Mouse (Mus musculus) neural tube, embryonic 15.5 days (tissue): ENCODE measurements around the gene Slc5a10. TPM values are rescaled to one million over a fixed set of nuclear protein-coding genes. Genes with fewer than 3 reads are reported as not detected.

Experiments used
- ATAC-seq: fragments of 200-750 bp; cut with Nextera tagmentation; 2 replicates; pipeline ENCODE4 v1.8.0; 2017; ENCODE audit warnings: mild to moderate bottlenecking, moderate TSS enrichment, moderate library complexity; ENCODE audit not compliant: low FRiP score
- H3K27ac ChIP-seq: fragments of 300-500 bp; sonication (generic); replicated peaks from 2 replicates; pipeline ENCODE4 v1.5.1; 2015; ENCODE audit warnings: mild to moderate bottlenecking, inconsistent platforms
- H3K27me3 ChIP-seq: fragments of 300-500 bp; sonication (generic); replicated peaks from 2 replicates; pipeline ENCODE4 v1.6.1; 2015; ENCODE audit warnings: inconsistent platforms
- H3K36me3 ChIP-seq: fragments of 300-500 bp; sonication (generic); 2 replicates; pipeline ENCODE4 v1.6.1; 2015; ENCODE audit warnings: inconsistent platforms
- H3K4me1 ChIP-seq: fragments of 300-500 bp; sonication (generic); 2 replicates; pipeline ENCODE4 v1.6.1; 2015; ENCODE audit warnings: inconsistent platforms
- H3K4me2 ChIP-seq: fragments of 300-500 bp; sonication (generic); 2 replicates; pipeline ENCODE4 v1.6.1; 2015; ENCODE audit warnings: inconsistent platforms, mild to moderate bottlenecking, moderate library complexity
- H3K4me3 ChIP-seq: fragments of 300-500 bp; sonication (generic); replicated peaks from 2 replicates; pipeline ENCODE4 v1.5.1; 2015; ENCODE audit warnings: mild to moderate bottlenecking, inconsistent platforms
- H3K9ac ChIP-seq: fragments of 300-500 bp; sonication (generic); replicated peaks from 2 replicates; pipeline ENCODE4 v1.6.1; 2015; ENCODE audit warnings: mild to moderate bottlenecking, inconsistent platforms
- H3K9me3 ChIP-seq: fragments of 300-500 bp; sonication (generic); replicated peaks from 2 replicates; pipeline ENCODE4 v1.6.1; 2016; ENCODE audit warnings: inconsistent platforms
- WGBS: fragments of 180-500 bp; shearing (Covaris S2); methylation state at CpG from one replicate; pipeline ENCODE4 v1.1.7; 2015; ENCODE audit warnings: mixed read lengths; 5-methylcytosine and 5-hydroxymethylcytosine counted together
- polyA plus RNA-seq: library from polyadenylated mRNA; unstranded; fragments of >200 nt; fragmentation: Nextera tagmentation; extraction: Ambion mirVana; gene quantifications from 2 replicates; pipeline ENCODE4 v1.2.1, GENCODE M21; 2015

The Slc5a10 gene
- polyA plus RNA-seq, 1 experiment from 2014 or later: not detected

DNA sequence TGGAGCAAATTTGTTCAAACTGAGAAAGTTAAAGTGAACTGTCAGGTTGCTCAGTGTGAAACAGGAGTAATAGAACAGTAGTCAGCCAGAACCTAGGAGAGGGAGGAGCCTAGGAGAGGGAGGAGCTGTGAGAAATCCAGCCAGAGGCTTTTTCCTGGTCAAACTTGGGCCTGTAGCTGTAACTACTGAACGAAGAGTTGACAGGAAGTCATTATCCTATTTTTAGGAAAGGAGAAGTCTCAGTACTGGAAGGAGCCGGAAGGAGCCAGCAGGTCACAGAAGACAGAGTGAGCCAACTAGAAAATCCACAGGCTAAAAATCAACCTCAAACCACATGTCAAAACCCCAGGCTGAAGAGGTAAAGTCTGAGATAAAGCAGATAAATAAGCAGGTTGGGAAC is 7.4 kb upstream of the Slc5a10 start:
- Histone ChIP-seq H3K4me2 (no peak overlapping the region), H3K9me3 (no peaks in the 10 kb centered on the region), H3K36me3 (peaks cover 48% of the 10 kb centered on the region), H3K9ac (no peak overlapping the region), H3K4me1 (no peaks in the 10 kb centered on the region), H3K27ac (no peak overlapping the region), H3K27me3 (no peaks in the 10 kb centered on the region), H3K4me3 (no peak overlapping the region)
- ATAC-seq: no peak
- 74% methylated on average over 2 of the region's 2 CpGs for whole genome bisulfite sequencing

GRCm38 (mm10) chr11:61722077-61722476 is 1.5 kb upstream of the Slc5a10 start:
- Histone ChIP-seq H3K27me3 (no peaks in the 10 kb centered on the region), H3K27ac (no peak overlapping the region), H3K9me3 (no peaks in the 10 kb centered on the region), H3K4me3 (no peak overlapping the region), H3K36me3 (peaks cover 7% of the 10 kb centered on the region; the same call in 1 of the 2 replicates), H3K4me1 (0 out of 2 replicates have a peak, but pooled peaks cover 5% of the 10 kb centered on the region), H3K9ac (no peak overlapping the region), H3K4me2 (no peak overlapping the region)
- ATAC-seq: no peak
- WGBS: 67% methylated on average over 5 of the region's 5 CpGs

DNA sequence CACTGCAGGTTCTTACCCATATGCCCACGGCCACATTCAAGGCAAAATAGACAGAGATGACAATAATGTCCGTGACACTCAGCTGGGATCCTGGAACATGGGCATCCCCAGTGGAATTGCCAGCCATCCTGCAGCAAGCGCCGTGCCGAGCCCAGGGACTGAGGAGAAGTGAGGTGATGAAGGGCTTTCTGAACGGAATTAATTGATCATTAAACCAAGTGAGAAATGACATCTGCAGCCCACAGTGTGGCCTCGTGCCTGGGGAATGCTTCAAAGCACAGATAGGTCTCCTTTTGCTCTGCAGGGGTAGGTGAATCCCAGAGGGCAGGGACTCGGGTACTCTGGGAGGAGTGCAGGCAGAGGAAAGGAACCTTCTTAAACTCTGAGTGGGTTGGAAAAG is 800 bp downstream of the Slc5a10 start:
- no peak for ATAC-seq
- Histone ChIP-seq H3K4me3 (no peak overlapping the region), H3K36me3 (no peaks in the 10 kb centered on the region), H3K9ac (no peak overlapping the region), H3K4me1 (0 out of 2 replicates have a peak, but pooled peaks cover 5% of the 10 kb centered on the region), H3K9me3 (no peaks in the 10 kb centered on the region), H3K27ac (no peak overlapping the region), H3K27me3 (no peaks in the 10 kb centered on the region), H3K4me2 (no peak overlapping the region)
- WGBS: 50% methylated on average over 8 of the region's 8 CpGs

GRCm38 (mm10) chr11:61719387-61719786 is 1.2 kb downstream of the Slc5a10 start:
- H3K4me2 ChIP-seq: no peak overlapping the region

GRCm38 (mm10) chr11:61717990-61718389 is 2.6 kb downstream of the Slc5a10 start:
- 69% methylated on average over 5 of the region's 5 CpGs for WGBS
- H3K4me2 ChIP-seq: no peak overlapping the region
- no peak overlapping the region for H3K9ac ChIP-seq

More at GRCm38 (mm10) chr11:61719387-61719786, 1.2 kb downstream of the Slc5a10 start:
- Histone ChIP-seq H3K27me3 (no peaks in the 10 kb centered on the region), H3K9ac (no peak overlapping the region), H3K36me3 (no peaks in the 10 kb centered on the region), H3K9me3 (no peaks in the 10 kb centered on the region), H3K4me1 (0 out of 2 replicates have a peak, but pooled peaks cover 7% of the 10 kb centered on the region), H3K27ac (no peak overlapping the region), H3K4me3 (no peak overlapping the region)
- no peak for ATAC-seq
- 52% methylated on average over 3 of the region's 3 CpGs for WGBS

DNA sequence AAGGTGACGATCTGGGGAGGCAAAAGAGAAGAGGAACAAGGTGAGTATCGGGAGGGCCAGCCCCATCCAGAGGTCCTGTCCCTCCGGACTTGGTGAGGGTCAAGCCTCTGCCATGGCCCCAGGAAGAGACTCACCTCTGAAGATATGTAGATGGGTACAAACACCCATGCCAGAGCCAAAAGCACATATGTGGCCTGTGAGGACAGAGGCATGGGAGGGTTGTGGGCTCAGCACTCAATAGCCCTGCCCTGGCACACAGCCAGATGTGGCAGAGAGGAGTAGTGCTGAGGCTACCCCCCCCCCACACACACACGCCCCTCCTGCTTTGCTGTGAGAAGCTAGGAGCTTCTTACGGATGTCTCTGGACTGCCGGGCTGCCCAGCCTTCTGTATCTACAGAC is 5.5 kb downstream of the Slc5a10 start:
- Histone ChIP-seq H3K27me3 (no peaks in the 10 kb centered on the region), H3K36me3 (no peaks in the 10 kb centered on the region), H3K9me3 (no peaks in the 10 kb centered on the region), H3K4me1 (0 out of 2 replicates have a peak, but pooled peaks cover 7% of the 10 kb centered on the region), H3K4me2 (no peak overlapping the region), H3K9ac (no peak overlapping the region), H3K4me3 (no peak overlapping the region), H3K27ac (no peak overlapping the region)
- 55% methylated on average over 6 of the region's 6 CpGs for WGBS
- no peak; the same call in 1 of the 2 replicates for ATAC-seq

More at GRCm38 (mm10) chr11:61717990-61718389, 2.6 kb downstream of the Slc5a10 start:
- no peaks in the 10 kb centered on the region for H3K27me3 ChIP-seq
- H3K4me1 ChIP-seq: 0 out of 2 replicates have a peak, but pooled peaks cover 7% of the 10 kb centered on the region
- H3K36me3 ChIP-seq: no peaks in the 10 kb centered on the region
- ATAC-seq: no peak
- no peak overlapping the region for H3K4me3 ChIP-seq
- H3K27ac ChIP-seq: no peak overlapping the region
- H3K9me3 ChIP-seq: no peaks in the 10 kb centered on the region

GRCm38 (mm10) chr11:61714346-61715117 is 6.1 kb downstream of the Slc5a10 start:
- H3K4me3 ChIP-seq: no peak overlapping the region
- H3K9me3 ChIP-seq: no peaks in the 10 kb centered on the region
- no peak overlapping the region for H3K27ac ChIP-seq
- H3K27me3 ChIP-seq: no peaks in the 10 kb centered on the region
- H3K9ac ChIP-seq: no peak overlapping the region
- ATAC-seq: peak; percentile 89
- 0 out of 2 replicates have a peak, but pooled peaks cover 2% of the 10 kb centered on the region for H3K4me1 ChIP-seq
- no peak overlapping the region for H3K4me2 ChIP-seq
- 44% methylated on average over 11 of the region's 11 CpGs for WGBS
- no peaks in the 10 kb centered on the region for H3K36me3 ChIP-seq

GRCm38 (mm10) chr11:61713157-61713855 is 7.3 kb downstream of the Slc5a10 start:
- 53% methylated on average over 15 of the region's 15 CpGs for WGBS
- H3K4me1 ChIP-seq: 0 out of 2 replicates have a peak, but pooled peaks cover 2% of the 10 kb centered on the region
- no peaks in the 10 kb centered on the region for H3K27me3 ChIP-seq
- ATAC-seq: no peak
- no peaks in the 10 kb centered on the region for H3K9me3 ChIP-seq
- no peak overlapping the region for H3K4me2 ChIP-seq
- H3K9ac ChIP-seq: no peak overlapping the region
- no peak overlapping the region for H3K4me3 ChIP-seq
- no peak overlapping the region for H3K27ac ChIP-seq
- no peaks in the 10 kb centered on the region for H3K36me3 ChIP-seq

DNA sequence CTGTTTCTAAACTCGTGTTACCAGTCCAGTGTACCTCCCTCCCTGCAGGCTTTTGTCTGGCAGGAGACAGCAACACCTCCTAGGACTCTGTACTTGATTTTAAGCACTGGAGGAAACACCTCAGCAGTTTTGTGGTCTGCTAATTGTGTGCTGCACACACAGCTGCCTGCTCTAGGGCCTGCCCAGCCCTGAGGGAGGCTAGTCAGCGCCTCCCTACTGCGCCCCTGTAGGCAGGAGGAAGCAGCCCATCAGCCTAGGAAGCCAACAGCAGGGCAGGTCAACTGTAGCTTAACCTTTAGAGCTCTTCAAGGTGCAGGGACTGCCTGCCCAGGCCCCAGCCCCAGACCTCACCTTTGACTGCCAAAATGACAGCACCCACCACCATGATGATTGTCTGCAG is 11.7 kb downstream of the Slc5a10 start:
- no peaks in the 10 kb centered on the region for H3K27me3 ChIP-seq
- WGBS: 64% methylated on average over 3 of the region's 3 CpGs
- H3K4me3 ChIP-seq: no peak overlapping the region
- H3K27ac ChIP-seq: no peak overlapping the region
- H3K4me2 ChIP-seq: no peak overlapping the region
- no peaks in the 10 kb centered on the region for H3K4me1 ChIP-seq
- no peak overlapping the region for H3K9ac ChIP-seq
- ATAC-seq: no peak
- H3K9me3 ChIP-seq: no peaks in the 10 kb centered on the region
- H3K36me3 ChIP-seq: no peaks in the 10 kb centered on the region

DNA sequence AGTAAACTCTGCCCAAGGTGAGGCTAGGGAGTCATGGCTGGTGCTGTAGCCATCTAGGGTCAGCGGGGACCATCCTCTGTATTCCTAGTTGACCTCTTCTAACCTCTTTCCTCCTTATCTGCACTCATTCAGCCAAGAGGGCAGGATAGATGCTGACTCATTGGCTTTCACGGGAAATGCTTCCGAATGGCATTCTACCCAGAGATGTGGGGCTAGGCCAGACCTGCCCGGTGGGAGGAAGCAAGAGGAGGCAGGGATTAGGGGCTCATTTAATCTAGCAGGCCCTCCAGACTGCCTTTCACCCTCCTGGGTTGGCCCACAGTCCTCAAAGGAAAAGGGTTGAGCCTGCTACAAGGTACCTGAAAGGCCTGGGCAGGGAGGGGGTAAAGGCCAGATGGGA is 14.4 kb downstream of the Slc5a10 start:
- Histone ChIP-seq H3K27ac (no peak overlapping the region), H3K4me1 (no peaks in the 10 kb centered on the region), H3K4me2 (no peak overlapping the region), H3K36me3 (no peaks in the 10 kb centered on the region), H3K4me3 (no peak overlapping the region), H3K9me3 (no peaks in the 10 kb centered on the region), H3K27me3 (no peaks in the 10 kb centered on the region), H3K9ac (no peak overlapping the region)
- WGBS: 86% methylated on average over 4 of the region's 4 CpGs
- no peak for ATAC-seq

- no peak for ATAC-seq
- H3K9ac ChIP-seq: no peak overlapping the region
- H3K4me2 ChIP-seq: no peak overlapping the region
- H3K4me1 ChIP-seq: no peaks in the 10 kb centered on the region
- WGBS: 94% methylated on average over 2 of the region's 2 CpGs
- H3K9me3 ChIP-seq: no peaks in the 10 kb centered on the region
- H3K27me3 ChIP-seq: no peaks in the 10 kb centered on the region
- no peak overlapping the region for H3K4me3 ChIP-seq
- H3K27ac ChIP-seq: no peak overlapping the region
- no peaks in the 10 kb centered on the region for H3K36me3 ChIP-seq
Measured at GRCm38 (mm10) chr11:61705581-61705980, 15.0 kb downstream of the Slc5a10 start.

DNA sequence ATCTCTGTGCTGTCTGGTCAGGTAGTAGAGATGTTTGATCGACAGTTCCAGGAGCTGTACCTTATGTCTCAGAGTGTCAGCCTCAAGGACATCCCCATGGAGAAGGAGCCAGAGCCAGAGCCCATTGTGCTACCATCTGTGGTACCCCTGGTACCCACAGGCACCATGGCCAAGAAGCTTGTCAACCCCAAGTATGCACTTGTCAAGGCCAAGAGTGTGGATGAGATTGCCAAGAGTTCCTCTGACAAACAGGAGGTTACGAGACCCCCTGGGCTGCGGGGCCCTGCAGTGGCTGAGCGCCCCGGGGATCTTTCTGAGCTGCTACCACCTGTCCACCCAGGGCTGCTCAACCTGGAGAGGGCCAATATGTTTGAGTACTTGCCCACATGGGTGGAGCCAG is 18.1 kb downstream of the Slc5a10 start:
- no peaks in the 10 kb centered on the region for H3K36me3 ChIP-seq
- no peak for ATAC-seq
- no peak overlapping the region for H3K9ac ChIP-seq
- H3K9me3 ChIP-seq: no peaks in the 10 kb centered on the region
- H3K4me2 ChIP-seq: no peak overlapping the region
- H3K4me3 ChIP-seq: no peak overlapping the region
- no peak overlapping the region for H3K27ac ChIP-seq
- WGBS: 95% methylated on average over 5 of the region's 5 CpGs
- no peaks in the 10 kb centered on the region for H3K4me1 ChIP-seq
- no peaks in the 10 kb centered on the region for H3K27me3 ChIP-seq
